Mouse (Mus musculus): ENCODE measurements around the gene Chrm3. TPM values are rescaled to one million over a fixed set of nuclear protein-coding genes. Genes with fewer than 3 reads are reported as not detected.

The Chrm3 gene
- polyA plus RNA-seq, 1 experiment from 2014 or later: 0.20 TPM

DNA sequence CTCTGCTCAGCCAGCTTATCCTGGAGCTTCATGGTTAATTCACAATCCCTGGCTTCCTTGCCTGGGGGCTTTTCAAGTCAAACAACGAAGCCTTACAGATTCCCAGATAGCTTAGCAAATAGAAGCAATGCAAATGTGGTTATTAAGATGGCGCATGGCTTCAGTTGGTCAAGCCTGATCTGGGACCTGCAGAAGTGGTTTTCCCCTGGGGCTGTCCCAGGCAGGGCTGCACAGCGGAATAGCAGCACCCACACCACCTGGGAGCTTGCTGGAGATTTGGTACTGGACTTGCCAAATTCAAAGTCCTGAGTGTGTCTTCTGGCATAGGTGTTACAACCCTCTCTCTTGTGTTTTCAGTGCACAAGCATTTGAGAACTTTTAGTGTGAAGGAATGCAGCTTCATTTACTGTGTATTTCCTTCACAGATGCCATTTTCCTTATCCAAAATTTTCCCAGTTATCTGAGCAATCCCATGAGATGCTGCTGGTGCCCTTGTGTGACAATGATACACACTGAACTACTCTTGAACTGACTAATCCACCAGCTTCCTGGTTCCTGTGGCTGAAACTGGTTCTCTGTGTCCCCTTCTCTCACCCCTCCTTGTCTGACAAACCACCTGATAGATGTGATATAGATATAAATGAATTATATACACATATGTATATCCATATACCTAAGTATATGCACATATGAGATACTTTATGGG lies 461.8 kb downstream of the Chrm3 start:
- Histone ChIP-seq H3K27ac (no peak overlapping the region), H3K4me1 (no peaks in the 10 kb centered on the region), H3K9ac (no peak overlapping the region), H3K36me3 (no peaks in the 10 kb centered on the region), H3K4me2 (no peak overlapping the region), H3K9me3 (replicated peaks) (no peaks in the 10 kb centered on the region), H3K27me3 (replicated peaks) (no peaks in the 10 kb centered on the region), H3K4me3 (no peak overlapping the region)
- ATAC-seq: no peak
- WGBS (ENCODE audit: insufficient replicate concordance): 60% methylated on average over 3 of the region's 3 CpGs

DNA sequence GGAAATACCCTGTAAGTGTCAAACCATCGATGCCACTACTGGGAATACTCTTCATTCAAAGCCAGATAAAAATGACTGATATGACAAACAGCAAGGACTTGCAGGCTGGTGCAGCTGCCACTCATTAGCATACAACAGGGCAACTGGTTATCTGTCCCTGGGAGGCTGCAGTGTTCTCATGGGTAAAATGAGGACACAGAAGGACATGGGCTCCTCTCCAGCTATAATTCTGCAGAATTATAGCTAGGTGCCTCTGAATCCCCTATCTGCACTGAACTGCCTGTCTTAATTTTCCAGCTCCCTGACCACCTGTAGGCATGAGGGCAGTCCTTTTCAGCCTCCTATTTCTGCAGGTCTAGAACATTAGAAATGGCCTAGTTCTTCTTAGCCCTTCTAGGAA lies 463.4 kb downstream of the Chrm3 start:
- Histone ChIP-seq H3K4me1 (no peaks in the 10 kb centered on the region), H3K9me3 (replicated peaks) (no peaks in the 10 kb centered on the region), H3K4me2 (no peak overlapping the region), H3K36me3 (no peaks in the 10 kb centered on the region), H3K27ac (no peak overlapping the region), H3K27me3 (replicated peaks) (no peaks in the 10 kb centered on the region), H3K4me3 (no peak overlapping the region), H3K9ac (no peak overlapping the region)
- no peak for ATAC-seq
- 26% methylated on average over 1 of the region's 1 CpGs for WGBS (ENCODE audit: insufficient replicate concordance)

GRCm38 (mm10) chr13:9895045-9895625 lies 465.5 kb downstream of the Chrm3 start:
- H3K9ac ChIP-seq: no peak overlapping the region
- no peak overlapping the region for H3K4me2 ChIP-seq
- H3K9me3 ChIP-seq (replicated peaks): no peaks in the 10 kb centered on the region
- no peak overlapping the region for H3K27ac ChIP-seq
- ATAC-seq: no peak
- no peaks in the 10 kb centered on the region for H3K4me1 ChIP-seq
- H3K27me3 ChIP-seq (replicated peaks): no peaks in the 10 kb centered on the region
- no peak overlapping the region for H3K4me3 ChIP-seq
- 70% methylated on average over 11 of the region's 11 CpGs for WGBS (ENCODE audit: insufficient replicate concordance)
- no peaks in the 10 kb centered on the region for H3K36me3 ChIP-seq

DNA sequence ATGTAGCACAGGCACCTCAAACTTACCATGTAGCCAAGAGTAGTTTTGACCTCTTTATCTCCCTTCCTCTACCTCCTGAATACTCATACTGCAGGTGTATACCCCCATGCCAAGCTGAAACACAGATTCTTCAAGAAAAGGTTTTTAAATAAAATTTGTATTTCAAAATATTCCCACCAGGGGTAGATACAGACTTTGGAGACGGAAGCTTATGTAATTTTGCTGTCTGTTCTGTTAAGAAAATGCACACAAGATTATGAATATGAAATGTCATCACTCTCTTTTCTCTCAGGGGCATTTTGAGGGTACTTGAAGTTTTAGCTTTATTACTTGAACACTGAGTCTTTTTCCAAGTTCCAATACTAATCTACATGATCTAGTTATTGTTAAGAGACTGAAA lies 469.6 kb downstream of the Chrm3 start:
- no peak overlapping the region for H3K27ac ChIP-seq
- H3K9me3 ChIP-seq (replicated peaks): no peaks in the 10 kb centered on the region
- 55% methylated on average over 1 of the region's 1 CpGs for WGBS (ENCODE audit: insufficient replicate concordance)
- no peaks in the 10 kb centered on the region for H3K36me3 ChIP-seq
- H3K4me1 ChIP-seq: no peaks in the 10 kb centered on the region
- H3K27me3 ChIP-seq (replicated peaks): no peaks in the 10 kb centered on the region
- no peak overlapping the region for H3K4me3 ChIP-seq
- H3K4me2 ChIP-seq: no peak overlapping the region
- H3K9ac ChIP-seq: no peak overlapping the region
- no peak for ATAC-seq

DNA sequence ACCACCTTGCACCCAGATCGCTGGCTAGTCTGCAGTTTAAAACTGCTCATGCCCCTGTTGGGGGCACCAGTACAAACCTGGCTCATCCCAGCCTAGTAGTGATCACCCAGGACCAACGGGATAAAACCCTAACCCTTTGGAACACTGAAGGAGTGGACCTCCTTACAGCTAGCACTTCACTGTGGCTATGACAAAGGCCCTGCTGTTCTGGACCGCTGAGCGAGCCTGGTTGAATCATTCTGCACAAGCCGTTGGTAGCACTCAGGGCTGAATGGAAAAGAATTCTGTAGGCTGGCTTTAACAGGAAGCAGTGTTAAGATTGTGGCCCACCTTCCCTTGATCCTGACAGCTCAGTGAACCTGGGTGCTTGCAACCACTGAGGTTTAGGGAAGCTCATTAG lies 470.2 kb downstream of the Chrm3 start:
- 49% methylated on average over 5 of the region's 5 CpGs for WGBS (ENCODE audit: insufficient replicate concordance)
- Histone ChIP-seq H3K27ac (no peak overlapping the region), H3K4me2 (no peak overlapping the region), H3K4me1 (no peaks in the 10 kb centered on the region), H3K4me3 (no peak overlapping the region), H3K9me3 (replicated peaks) (no peaks in the 10 kb centered on the region), H3K36me3 (no peaks in the 10 kb centered on the region), H3K27me3 (replicated peaks) (no peaks in the 10 kb centered on the region), H3K9ac (no peak overlapping the region)
- ATAC-seq: no peak

DNA sequence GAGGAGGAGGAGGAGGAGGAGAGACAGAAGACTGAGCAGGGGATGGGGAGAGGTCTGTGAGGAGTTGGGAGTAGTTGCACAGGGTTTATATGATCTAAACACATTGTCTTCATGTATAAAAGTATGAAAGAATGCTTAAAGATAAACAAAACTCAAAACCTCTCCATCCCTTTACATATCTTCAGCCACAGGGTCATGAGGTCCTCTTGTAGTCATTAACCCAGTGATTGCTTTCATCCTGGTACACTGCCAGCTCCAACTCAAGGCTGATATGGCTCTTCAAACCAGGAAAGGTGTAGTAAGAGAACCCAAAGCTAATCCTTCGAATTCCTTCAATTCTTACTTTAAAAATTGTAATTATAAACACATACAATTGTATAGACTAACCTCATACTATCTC lies 470.7 kb downstream of the Chrm3 start:
- 21% methylated on average over 1 of the region's 1 CpGs for WGBS (ENCODE audit: insufficient replicate concordance)
- Histone ChIP-seq H3K9me3 (replicated peaks) (no peaks in the 10 kb centered on the region), H3K9ac (no peak overlapping the region), H3K27me3 (replicated peaks) (no peaks in the 10 kb centered on the region), H3K4me1 (no peaks in the 10 kb centered on the region), H3K36me3 (no peaks in the 10 kb centered on the region), H3K27ac (no peak overlapping the region), H3K4me2 (no peak overlapping the region), H3K4me3 (no peak overlapping the region)
- no peak for ATAC-seq

- Histone ChIP-seq H3K4me2 (no peak overlapping the region), H3K27ac (no peak overlapping the region), H3K9ac (no peak overlapping the region), H3K27me3 (replicated peaks) (no peaks in the 10 kb centered on the region), H3K36me3 (no peaks in the 10 kb centered on the region), H3K4me3 (no peak overlapping the region), H3K4me1 (no peaks in the 10 kb centered on the region), H3K9me3 (replicated peaks) (no peaks in the 10 kb centered on the region)
- no peak for ATAC-seq
- 67% methylated on average over 5 of the region's 5 CpGs for WGBS (ENCODE audit: insufficient replicate concordance)
Observed at GRCm38 (mm10) chr13:9888284-9888683, 472.4 kb downstream of the Chrm3 start.

GRCm38 (mm10) chr13:9887261-9887660 lies 473.4 kb downstream of the Chrm3 start:
- H3K36me3 ChIP-seq: no peaks in the 10 kb centered on the region
- no peak overlapping the region for H3K9ac ChIP-seq
- 63% methylated on average over 5 of the region's 5 CpGs for WGBS (ENCODE audit: insufficient replicate concordance)
- no peaks in the 10 kb centered on the region for H3K9me3 ChIP-seq (replicated peaks)
- no peak overlapping the region for H3K27ac ChIP-seq
- H3K27me3 ChIP-seq (replicated peaks): no peaks in the 10 kb centered on the region
- no peak overlapping the region for H3K4me2 ChIP-seq
- no peaks in the 10 kb centered on the region for H3K4me1 ChIP-seq
- no peak overlapping the region for H3K4me3 ChIP-seq
- no peak for ATAC-seq

- no peak overlapping the region for H3K27ac ChIP-seq
- H3K27me3 ChIP-seq (replicated peaks): no peaks in the 10 kb centered on the region
- no peak overlapping the region for H3K4me3 ChIP-seq
- no peak overlapping the region for H3K9ac ChIP-seq
- no peak overlapping the region for H3K4me2 ChIP-seq
- no peak for ATAC-seq
- H3K9me3 ChIP-seq (replicated peaks): no peaks in the 10 kb centered on the region
- 64% methylated on average over 6 of the region's 6 CpGs for WGBS (ENCODE audit: insufficient replicate concordance)
- no peaks in the 10 kb centered on the region for H3K36me3 ChIP-seq
- no peaks in the 10 kb centered on the region for H3K4me1 ChIP-seq
Observed at GRCm38 (mm10) chr13:9886465-9887135, 474.0 kb downstream of the Chrm3 start.

GRCm38 (mm10) chr13:9882362-9883282 lies 478.0 kb downstream of the Chrm3 start:
- H3K9ac ChIP-seq: no peak overlapping the region
- no peak overlapping the region for H3K27ac ChIP-seq
- no peaks in the 10 kb centered on the region for H3K4me1 ChIP-seq
- 48% methylated on average over 15 of the region's 15 CpGs for WGBS (ENCODE audit: insufficient replicate concordance)
- H3K27me3 ChIP-seq (replicated peaks): no peaks in the 10 kb centered on the region
- H3K36me3 ChIP-seq: no peaks in the 10 kb centered on the region
- no peak for ATAC-seq
- H3K4me2 ChIP-seq: no peak overlapping the region
- no peaks in the 10 kb centered on the region for H3K9me3 ChIP-seq (replicated peaks)
- H3K4me3 ChIP-seq: no peak overlapping the region

- 44% methylated on average over 4 of the region's 4 CpGs for WGBS (ENCODE audit: insufficient replicate concordance)
- no peak overlapping the region for H3K4me2 ChIP-seq
- no peak overlapping the region for H3K27ac ChIP-seq
- no peaks in the 10 kb centered on the region for H3K4me1 ChIP-seq
- H3K4me3 ChIP-seq: no peak overlapping the region
- H3K27me3 ChIP-seq (replicated peaks): no peaks in the 10 kb centered on the region
- no peaks in the 10 kb centered on the region for H3K36me3 ChIP-seq
- ATAC-seq: no peak
- no peak overlapping the region for H3K9ac ChIP-seq
- H3K9me3 ChIP-seq (replicated peaks): no peaks in the 10 kb centered on the region
Observed at GRCm38 (mm10) chr13:9881930-9882329, 478.7 kb downstream of the Chrm3 start.

GRCm38 (mm10) chr13:9880401-9880800 lies 480.2 kb downstream of the Chrm3 start:
- WGBS (ENCODE audit: insufficient replicate concordance): 56% methylated on average over 4 of the region's 4 CpGs

More at GRCm38 (mm10) chr13:9880401-9880800, 480.2 kb downstream of the Chrm3 start:
- Histone ChIP-seq H3K9ac (no peak overlapping the region), H3K36me3 (no peaks in the 10 kb centered on the region), H3K27me3 (replicated peaks) (no peaks in the 10 kb centered on the region), H3K4me1 (no peaks in the 10 kb centered on the region), H3K9me3 (replicated peaks) (no peaks in the 10 kb centered on the region), H3K4me3 (no peak overlapping the region), H3K4me2 (no peak overlapping the region), H3K27ac (no peak overlapping the region)
- ATAC-seq: no peak

Measured in liver, embryonic 12.5 days (tissue).